Mouse (Mus musculus): ENCODE measurements around the gene Rnd3.
A peak's percentile ranks its signal among the peaks of the same experiment; 100 is the strongest.

Rnd3 gene

GRCm38 (mm10) chr2:51148975-51149374 is at the start of gene Rnd3:
Gene Rnd3 (minus strand): TSS chr2:51149111.
- DNase-seq (ENCODE audit: low read depth, low spot score) = peak; percentile 83

- DNase-seq (ENCODE audit: low read depth, low spot score) = no peak
These were observed 43.4 kb upstream of the Rnd3 start for GRCm38 (mm10) chr2:51192319-51192718.

- no peak for DNase-seq (ENCODE audit: low read depth, low spot score)
These were observed 36.9 kb upstream of the Rnd3 start for GRCm38 (mm10) chr2:51185762-51186161.

GRCm38 (mm10) chr2:51182990-51183389 is 34.1 kb upstream of the Rnd3 start:
- no peak for DNase-seq (ENCODE audit: low read depth, low spot score)

GRCm38 (mm10) chr2:51181376-51181775 is 32.5 kb upstream of the Rnd3 start:
- DNase-seq (ENCODE audit: low read depth, low spot score) = no peak

GRCm38 (mm10) chr2:51179096-51179495 is 30.2 kb upstream of the Rnd3 start:
- DNase-seq (ENCODE audit: low read depth, low spot score) = no peak

- no peak for DNase-seq (ENCODE audit: low read depth, low spot score)
These were observed 28.7 kb upstream of the Rnd3 start for GRCm38 (mm10) chr2:51177615-51178014.

- DNase-seq (ENCODE audit: low read depth, low spot score) = no peak
These were observed 26.4 kb upstream of the Rnd3 start for GRCm38 (mm10) chr2:51175276-51175675.

- no peak for DNase-seq (ENCODE audit: low read depth, low spot score)
These were observed 12.2 kb upstream of the Rnd3 start for GRCm38 (mm10) chr2:51161110-51161509.

GRCm38 (mm10) chr2:51148454-51148853 is 457 bp downstream of the Rnd3 start:
- no peak for DNase-seq (ENCODE audit: low read depth, low spot score)

GRCm38 (mm10) chr2:51148065-51148407 is 875 bp downstream of the Rnd3 start:
- DNase-seq (ENCODE audit: low read depth, low spot score) = no peak

GRCm38 (mm10) chr2:51147318-51148064 is 1.4 kb downstream of the Rnd3 start:
- DNase-seq (ENCODE audit: low read depth, low spot score) = no peak

GRCm38 (mm10) chr2:51146871-51147317 is 2.0 kb downstream of the Rnd3 start:
- DNase-seq (ENCODE audit: low read depth, low spot score) = peak; percentile 62

- DNase-seq (ENCODE audit: low read depth, low spot score) = no peak
These were observed 3.0 kb downstream of the Rnd3 start for GRCm38 (mm10) chr2:51145838-51146470.

- DNase-seq (ENCODE audit: low read depth, low spot score) = no peak
These were observed 4.4 kb downstream of the Rnd3 start for GRCm38 (mm10) chr2:51144380-51145120.

GRCm38 (mm10) chr2:51142422-51142821 is 6.5 kb downstream of the Rnd3 start:
- no peak for DNase-seq (ENCODE audit: low read depth, low spot score)

GRCm38 (mm10) chr2:51141345-51141744 is 7.6 kb downstream of the Rnd3 start:
- DNase-seq (ENCODE audit: low read depth, low spot score) = no peak

- no peak for DNase-seq (ENCODE audit: low read depth, low spot score)
These were observed 8.4 kb downstream of the Rnd3 start for GRCm38 (mm10) chr2:51140486-51140885.

- DNase-seq (ENCODE audit: low read depth, low spot score) = no peak
These were observed 8.9 kb downstream of the Rnd3 start for GRCm38 (mm10) chr2:51139912-51140446.

- DNase-seq (ENCODE audit: low read depth, low spot score) = no peak
These were observed 9.5 kb downstream of the Rnd3 start for GRCm38 (mm10) chr2:51139218-51139911.

- no peak for DNase-seq (ENCODE audit: low read depth, low spot score)
These were observed 11.2 kb downstream of the Rnd3 start for GRCm38 (mm10) chr2:51137726-51138125.

- no peak for DNase-seq (ENCODE audit: low read depth, low spot score)
These were observed 16.7 kb downstream of the Rnd3 start for GRCm38 (mm10) chr2:51132181-51132580.

All from telencephalon, adult 2 months (tissue).